Mouse (Mus musculus): ENCODE data around the gene Zcchc8. TPM values are rescaled to one million over a fixed set of nuclear protein-coding genes. Genes with fewer than 3 reads are reported as not detected.
"Not testable (repeated sequence)": the region's sequence is repeated elsewhere in the genome, so short reads cannot be mapped to it uniquely, and the experiment has no call there.

Gene Zcchc8
- polyA plus RNA-seq, 1 experiment = 29.5 TPM

DNA sequence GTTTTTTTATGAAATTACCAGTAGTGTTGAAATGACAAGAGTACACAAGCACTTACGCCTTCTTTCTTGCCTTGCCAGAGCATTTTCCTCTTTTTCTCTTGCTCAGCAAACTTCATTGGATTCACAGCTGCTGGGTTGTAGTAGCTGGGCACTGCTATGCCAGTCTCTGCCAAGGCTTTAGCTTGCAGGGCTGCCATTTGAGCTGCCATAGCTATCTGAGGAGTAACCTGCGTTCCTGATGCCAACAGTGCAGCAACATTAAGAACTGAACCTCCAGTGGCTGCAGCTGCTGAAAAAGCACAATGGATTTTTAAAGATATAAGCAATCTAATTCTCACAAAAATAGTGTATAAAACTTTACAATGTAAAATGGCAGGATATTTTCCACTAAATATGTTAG, 10.1 kb upstream of the Zcchc8 start:
- H3K4me1 ChIP-seq (ENCODE audit: control insufficient read depth, insufficient read depth, low read length) = no peaks in the 10 kb centered on the region
- TF ChIP-seq POLR2A (IDR thresholded peaks at IDR 0.05; ENCODE audit: borderline replicate concordance, extremely low read depth, low read depth, low read length) (no peak), CTCF (IDR thresholded peaks at IDR 0.05; ENCODE audit: insufficient read depth, low read length) (no peak)
- WGBS = 88% methylated on average over 2 of the region's 2 CpGs
- H3K4me3 ChIP-seq (replicated peaks; ENCODE audit: extremely low read depth, low read depth, low read length) = no peak overlapping the region
- no peak for DNase-seq

DNA sequence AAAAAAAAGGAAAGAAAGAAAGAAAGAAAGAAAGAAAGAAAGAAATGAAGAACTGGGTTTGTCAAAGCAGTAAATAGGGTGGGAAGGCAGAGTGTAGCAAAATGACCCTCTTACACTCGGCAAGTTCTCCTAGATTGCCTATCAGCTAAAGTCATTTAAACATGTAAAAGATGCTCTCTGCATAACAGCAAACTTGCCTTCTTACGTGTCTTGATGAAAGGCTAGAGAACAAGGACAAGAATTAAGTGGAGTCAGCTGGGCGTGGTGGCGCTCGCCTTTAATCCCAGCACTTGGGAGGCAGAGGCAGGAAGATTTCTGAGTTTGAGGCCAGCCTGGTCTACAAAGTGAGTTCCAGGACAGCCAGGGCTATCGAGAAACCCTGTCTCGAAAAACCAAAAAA, 2.9 kb upstream of the Zcchc8 start:
- not testable (repeated sequence) for H3K4me1 ChIP-seq (ENCODE audit: control insufficient read depth, insufficient read depth, low read length); DNase-seq
- WGBS = 82% methylated on average over 7 of the region's 7 CpGs

GRCm38 (mm10) chr5:123714622-123715021, 6.3 kb downstream of the Zcchc8 start:
- no peak for TF ChIP-seq POLR2A (IDR thresholded peaks at IDR 0.05; ENCODE audit: borderline replicate concordance, extremely low read depth, low read depth, low read length)
- TF ChIP-seq CTCF (IDR thresholded peaks at IDR 0.05; ENCODE audit: insufficient read depth, low read length) = no peak
- WGBS = 82% methylated on average over 4 of the region's 4 CpGs
- DNase-seq = no peak
- no peak overlapping the region for H3K4me3 ChIP-seq (replicated peaks; ENCODE audit: extremely low read depth, low read depth, low read length)
- peaks cover 7% of the 10 kb centered on the region for H3K4me1 ChIP-seq (ENCODE audit: control insufficient read depth, insufficient read depth, low read length)

More for the DNA sequence above, 2.9 kb upstream of the Zcchc8 start:
- not testable (repeated sequence) for H3K4me3 ChIP-seq (replicated peaks; ENCODE audit: extremely low read depth, low read depth, low read length)

DNA sequence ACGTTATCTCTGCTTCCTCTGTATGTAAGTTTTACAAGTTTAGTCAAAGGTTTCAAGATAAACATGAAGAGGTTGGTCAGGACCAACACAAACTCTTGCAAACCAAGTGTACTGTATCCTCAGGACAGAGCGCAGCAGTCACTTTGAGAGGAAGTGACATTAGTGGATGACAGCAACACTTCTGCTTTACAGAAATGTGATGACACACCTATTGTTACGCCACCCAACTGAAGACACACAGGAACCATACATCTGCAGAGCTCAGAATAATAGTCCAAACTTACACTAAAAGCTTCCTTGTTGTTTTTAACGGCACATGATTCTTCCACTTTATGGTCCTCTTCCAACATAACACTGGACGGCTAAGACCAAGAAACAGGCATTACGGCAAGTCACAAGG, 7.1 kb downstream of the Zcchc8 start:
- no peak for TF ChIP-seq POLR2A (IDR thresholded peaks at IDR 0.05; ENCODE audit: borderline replicate concordance, extremely low read depth, low read depth, low read length)
- TF ChIP-seq CTCF (IDR thresholded peaks at IDR 0.05; ENCODE audit: insufficient read depth, low read length) = no peak
- H3K4me3 ChIP-seq (replicated peaks; ENCODE audit: extremely low read depth, low read depth, low read length) = no peak overlapping the region
- peaks cover 7% of the 10 kb centered on the region for H3K4me1 ChIP-seq (ENCODE audit: control insufficient read depth, insufficient read depth, low read length)
- WGBS = 90% methylated on average over 6 of the region's 6 CpGs
- DNase-seq = no peak

DNA sequence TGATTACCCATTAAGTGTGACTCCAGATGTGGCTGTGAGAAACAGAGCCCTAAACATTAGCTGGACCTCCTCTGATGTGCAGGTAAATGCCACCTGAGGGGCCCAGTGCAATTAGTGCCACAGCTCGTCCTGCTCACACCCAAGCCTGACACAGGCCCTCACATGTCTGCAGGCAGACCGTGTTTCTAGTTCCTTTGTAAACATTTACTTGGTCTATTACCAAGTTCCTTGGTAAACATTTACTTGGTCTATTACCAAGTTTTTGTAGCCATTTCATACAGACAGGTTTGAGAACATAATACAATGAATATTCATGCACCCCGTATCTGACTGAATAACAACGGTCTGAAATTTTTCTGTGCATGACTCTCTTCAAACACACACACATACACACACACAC, 11.3 kb downstream of the Zcchc8 start:
- 49% methylated on average over 4 of the region's 4 CpGs for WGBS
- H3K4me1 ChIP-seq (ENCODE audit: control insufficient read depth, insufficient read depth, low read length) = peaks cover 2% of the 10 kb centered on the region
- DNase-seq = no peak
- H3K4me3 ChIP-seq (replicated peaks; ENCODE audit: extremely low read depth, low read depth, low read length) = no peak overlapping the region
- TF ChIP-seq POLR2A (IDR thresholded peaks at IDR 0.05; ENCODE audit: borderline replicate concordance, extremely low read depth, low read depth, low read length) (no peak), CTCF (IDR thresholded peaks at IDR 0.05; ENCODE audit: insufficient read depth, low read length) (no peak)

DNA sequence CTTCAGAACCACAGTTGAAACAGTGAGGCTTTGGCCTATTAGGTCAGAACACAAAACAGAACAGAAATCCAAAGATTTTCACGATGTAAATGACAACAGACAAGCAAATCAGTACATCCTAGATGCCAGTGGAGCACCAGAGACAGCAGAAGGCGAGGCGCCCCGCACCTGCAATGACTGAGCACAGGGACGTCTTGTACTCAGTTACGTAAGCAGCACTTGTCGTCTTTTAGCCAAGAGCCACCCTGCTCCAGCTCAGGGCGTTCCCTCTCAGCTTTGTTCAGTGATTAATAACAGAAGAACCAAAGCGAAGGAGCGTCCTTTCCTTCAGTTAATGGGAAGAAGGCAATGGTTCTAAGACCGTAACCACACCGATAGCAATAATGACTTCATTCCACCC, 12.3 kb downstream of the Zcchc8 start:
- TF ChIP-seq CTCF (IDR thresholded peaks at IDR 0.05; ENCODE audit: insufficient read depth, low read length) (no peak), POLR2A (IDR thresholded peaks at IDR 0.05; ENCODE audit: borderline replicate concordance, extremely low read depth, low read depth, low read length) (no peak)
- WGBS = 76% methylated on average over 12 of the region's 12 CpGs
- Histone ChIP-seq H3K4me3 (replicated peaks; ENCODE audit: extremely low read depth, low read depth, low read length) (no peak overlapping the region), H3K4me1 (ENCODE audit: control insufficient read depth, insufficient read depth, low read length) (peaks cover 2% of the 10 kb centered on the region)
- peak; percentile 38 for DNase-seq

GRCm38 (mm10) chr5:123700625-123701024, 20.3 kb downstream of the Zcchc8 start:
- DNase-seq = no peak
- 31% methylated on average over 11 of the region's 11 CpGs for WGBS
- Histone ChIP-seq H3K4me3 (replicated peaks; ENCODE audit: extremely low read depth, low read depth, low read length) (no peak overlapping the region), H3K4me1 (ENCODE audit: control insufficient read depth, insufficient read depth, low read length) (no peaks in the 10 kb centered on the region)
- TF ChIP-seq POLR2A (IDR thresholded peaks at IDR 0.05; ENCODE audit: borderline replicate concordance, extremely low read depth, low read depth, low read length) (no peak), CTCF (IDR thresholded peaks at IDR 0.05; ENCODE audit: insufficient read depth, low read length) (no peak)

GRCm38 (mm10) chr5:123699198-123699597, 21.7 kb downstream of the Zcchc8 start:
- peak; percentile 75 for DNase-seq
- 24% methylated on average over 3 of the region's 3 CpGs for WGBS
- peak; percentile 81 for TF ChIP-seq CTCF (IDR thresholded peaks at IDR 0.05; ENCODE audit: insufficient read depth, low read length)
- TF ChIP-seq POLR2A (IDR thresholded peaks at IDR 0.05; ENCODE audit: borderline replicate concordance, extremely low read depth, low read depth, low read length) = no peak

DNA sequence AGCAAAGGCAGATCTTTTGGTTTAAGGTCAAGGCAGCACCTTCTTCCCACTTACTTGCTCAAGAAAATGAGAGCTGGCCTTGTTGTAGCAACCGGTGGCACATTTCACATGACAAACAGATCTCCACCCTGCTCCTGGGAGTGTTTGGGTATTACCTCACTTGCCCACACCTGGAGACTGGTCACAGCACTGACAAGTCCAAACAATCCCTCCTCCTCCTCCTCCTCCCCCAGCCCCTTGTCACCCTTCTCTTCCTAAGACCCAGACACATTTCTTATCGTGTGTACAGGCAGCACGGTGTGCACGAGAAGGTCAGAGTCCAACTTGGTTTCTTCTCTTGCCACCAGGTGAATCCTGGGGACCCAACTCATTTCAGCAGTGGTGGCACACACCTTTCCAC, 23.9 kb downstream of the Zcchc8 start:
- peaks cover 5% of the 10 kb centered on the region for H3K4me1 ChIP-seq (ENCODE audit: control insufficient read depth, insufficient read depth, low read length)

More at GRCm38 (mm10) chr5:123699198-123699597, 21.7 kb downstream of the Zcchc8 start:
- H3K4me1 ChIP-seq (ENCODE audit: control insufficient read depth, insufficient read depth, low read length) = peaks cover 2% of the 10 kb centered on the region; the same call in 1 of the 2 replicates
- H3K4me3 ChIP-seq (replicated peaks; ENCODE audit: extremely low read depth, low read depth, low read length) = no peak overlapping the region

DNA sequence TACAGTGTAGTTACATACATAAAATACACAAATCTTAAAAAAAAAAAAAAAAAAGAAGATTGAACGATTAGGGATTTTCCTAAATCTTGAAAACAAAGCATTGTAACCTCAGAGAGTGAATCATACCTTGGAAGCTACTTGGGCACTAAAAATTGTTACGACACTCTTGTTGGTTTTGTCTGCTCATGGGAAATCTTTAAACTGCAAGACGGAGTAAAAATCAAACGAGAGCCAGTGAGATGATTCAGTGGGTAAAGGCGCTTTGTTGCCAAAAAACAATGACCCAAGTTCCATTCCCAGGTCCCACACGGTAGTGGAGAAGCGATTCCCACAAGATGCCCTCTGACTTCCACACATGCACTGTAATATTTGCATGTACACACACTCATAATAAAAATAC, 24.7 kb downstream of the Zcchc8 start:
- DNase-seq = no peak
- Histone ChIP-seq H3K4me1 (ENCODE audit: control insufficient read depth, insufficient read depth, low read length) (peaks cover 5% of the 10 kb centered on the region), H3K4me3 (replicated peaks; ENCODE audit: extremely low read depth, low read depth, low read length) (no peak overlapping the region)
- 57% methylated on average over 7 of the region's 7 CpGs for WGBS
- TF ChIP-seq CTCF (IDR thresholded peaks at IDR 0.05; ENCODE audit: insufficient read depth, low read length) = no peak
- no peak for TF ChIP-seq POLR2A (IDR thresholded peaks at IDR 0.05; ENCODE audit: borderline replicate concordance, extremely low read depth, low read depth, low read length)

More for the DNA sequence above, 23.9 kb downstream of the Zcchc8 start:
- no peak overlapping the region for H3K4me3 ChIP-seq (replicated peaks; ENCODE audit: extremely low read depth, low read depth, low read length)
- TF ChIP-seq CTCF (IDR thresholded peaks at IDR 0.05; ENCODE audit: insufficient read depth, low read length) = no peak
- TF ChIP-seq POLR2A (IDR thresholded peaks at IDR 0.05; ENCODE audit: borderline replicate concordance, extremely low read depth, low read depth, low read length) = no peak
- WGBS = 52% methylated on average over 4 of the region's 4 CpGs
- no peak for DNase-seq

Measured in lung, adult 2 months (tissue).